Mouse (Mus musculus) hindbrain, postnatal 0 days (tissue): Measurements from ENCODE around the gene Pigw. TPM values are rescaled to one million over a fixed set of nuclear protein-coding genes. Genes with fewer than 3 reads are reported as not detected.
"Not testable (repeated sequence)": the region's sequence is repeated elsewhere in the genome, so short reads cannot be mapped to it uniquely, and the experiment has no call there.

Experiments
- ATAC-seq: fragments of 200-750 bp; cut with Nextera tagmentation; 2 replicates; pipeline ENCODE4 v1.8.0; 2017; ENCODE audit warnings: mild to moderate bottlenecking, moderate TSS enrichment, moderate library complexity
- DNase-seq: peaks from one replicate; pipeline ENCODE4 v3.0.0-alpha.2; 2015; ENCODE audit warnings: low spot score
- H3K27ac ChIP-seq: fragments of 300-500 bp; sonication (generic); 2 replicates; pipeline ENCODE4 v1.5.1; 2014; ENCODE audit warnings: mild to moderate bottlenecking
- H3K27me3 ChIP-seq: fragments of 300-500 bp; sonication (generic); 2 replicates; pipeline ENCODE4 v1.6.1; 2014; ENCODE audit warnings: low read length, mixed read lengths; ENCODE audit not compliant: insufficient read depth
- H3K36me3 ChIP-seq: fragments of 300-500 bp; sonication (generic); 2 replicates; pipeline ENCODE4 v1.6.1; 2014; ENCODE audit warnings: low read length, mixed read lengths; ENCODE audit not compliant: insufficient read depth
- H3K4me1 ChIP-seq: fragments of 300-500 bp; sonication (generic); 2 replicates; pipeline ENCODE4 v1.6.1; 2014; ENCODE audit warnings: antibody characterized with exemption, low read length, mixed read lengths; ENCODE audit not compliant: insufficient read depth
- H3K4me2 ChIP-seq: fragments of 300-500 bp; sonication (generic); 2 replicates; pipeline ENCODE4 v1.6.1; 2014; ENCODE audit warnings: low read depth, mild to moderate bottlenecking, low read length, moderate library complexity, mixed read lengths
- H3K4me3 ChIP-seq: fragments of 300-500 bp; sonication (generic); 2 replicates; pipeline ENCODE4 v1.5.1; 2014; ENCODE audit warnings: low read length
- H3K9ac ChIP-seq: fragments of 300-500 bp; sonication (generic); replicated peaks from 2 replicates; pipeline ENCODE4 v1.6.1; 2014; ENCODE audit warnings: mild to moderate bottlenecking, low read length, moderate library complexity, mixed read lengths
- H3K9me3 ChIP-seq: fragments of 300-500 bp; sonication (generic); 2 replicates; pipeline ENCODE4 v1.6.1; 2016; ENCODE audit warnings: low read length, mixed read lengths
- CTCF ChIP-seq: IDR thresholded peaks from 2 replicates; pipeline ENCODE4 v1.5.1; 2016; ENCODE audit warnings: antibody characterized with exemption, control low read depth, low read depth
- WGBS: fragments of 180-500 bp; shearing (Covaris S2); extraction: QIAGEN DNeasy Blood & Tissue Kit; methylation state at CpG from one replicate; pipeline ENCODE4 v1.1.7; 2014; 5-methylcytosine and 5-hydroxymethylcytosine counted together
- polyA plus RNA-seq: library from polyadenylated mRNA; unstranded; fragments of >200 nt; fragmentation: Nextera tagmentation; extraction: Ambion mirVana; gene quantifications from 2 replicates; pipeline ENCODE4 v1.2.1, GENCODE M21; 2015
- total RNA-seq: library from RNA; depleted of rRNA; stranded (reverse); fragments of >200 nt; gene quantifications from 2 replicates; pipeline ENCODE4 v1.2.3, GENCODE M21; 2014

Pigw gene
- total and polyA plus RNA-seq, 2 experiments from 2014 or later = 1.6 to 1.9 TPM

GRCm38 (mm10) chr11:84880971-84881370 lies 886 bp upstream of the Pigw start:
- H3K27me3 ChIP-seq = no peaks in the 10 kb centered on the region
- DNase-seq (no peak), ATAC-seq (no peak)
- WGBS = 61% methylated on average over 9 of the region's 9 CpGs
- peak overlapping the region; percentile 67 for H3K4me3 ChIP-seq
- peak overlapping the region; percentile 82 for H3K9ac ChIP-seq
- H3K27ac ChIP-seq = peak overlapping the region; percentile 88
- peak overlapping the region; percentile 94 for H3K4me2 ChIP-seq
- H3K4me1 ChIP-seq = peaks cover 8% of the 10 kb centered on the region; the same call in 1 of the 2 replicates
- peaks cover 20% of the 10 kb centered on the region; the same call in 1 of the 2 replicates for H3K36me3 ChIP-seq
- TF ChIP-seq CTCF = no peak
- H3K9me3 ChIP-seq = no peaks in the 10 kb centered on the region

- H3K36me3 ChIP-seq = peaks cover 17% of the 10 kb centered on the region; the same call in 1 of the 2 replicates
- peak overlapping the region; percentile 94 for H3K4me2 ChIP-seq
- peaks cover 8% of the 10 kb centered on the region; the same call in 1 of the 2 replicates for H3K4me1 ChIP-seq
- peak overlapping the region; percentile 82 for H3K9ac ChIP-seq
- peak; percentile 52 for TF ChIP-seq CTCF
- DNase-seq (peak; percentile 62), ATAC-seq (peak; percentile 70)
- WGBS = 0% methylated on average over 24 of the region's 24 CpGs
- H3K27ac ChIP-seq = peak overlapping the region; percentile 88
- no peaks in the 10 kb centered on the region for H3K27me3 ChIP-seq
- H3K4me3 ChIP-seq = peak overlapping the region; percentile 67
- no peaks in the 10 kb centered on the region for H3K9me3 ChIP-seq
Observed at GRCm38 (mm10) chr11:84880465-84880961, 428 bp upstream of the Pigw start.

- 0 out of 2 replicates have a peak, but pooled peaks cover 5% of the 10 kb centered on the region for H3K36me3 ChIP-seq
- peak overlapping the region; percentile 67 for H3K4me3 ChIP-seq
- H3K9me3 ChIP-seq = no peaks in the 10 kb centered on the region
- DNase-seq (no peak), ATAC-seq (no peak)
- no peaks in the 10 kb centered on the region for H3K27me3 ChIP-seq
- peak overlapping the region; percentile 82 for H3K9ac ChIP-seq
- WGBS = 25% methylated on average over 6 of the region's 7 CpGs
- no peak for TF ChIP-seq CTCF
- peak overlapping the region; percentile 94 for H3K4me2 ChIP-seq
- H3K4me1 ChIP-seq = peaks cover 8% of the 10 kb centered on the region; the same call in 1 of the 2 replicates
- H3K27ac ChIP-seq = peak overlapping the region; percentile 88
Observed at GRCm38 (mm10) chr11:84879007-84879771, 896 bp downstream of the Pigw start.

- not testable (repeated sequence) for H3K4me2 ChIP-seq, H3K4me3 ChIP-seq, H3K27ac ChIP-seq, H3K4me1 ChIP-seq, H3K9me3 ChIP-seq, H3K9ac ChIP-seq, ATAC-seq, H3K27me3 ChIP-seq, H3K36me3 ChIP-seq, DNase-seq
- no CpG with 5 or more reads among the region's 1 CpGs for WGBS
Observed at GRCm38 (mm10) chr11:84876020-84876419, 4.1 kb downstream of the Pigw start.

- no peak for ATAC-seq
- Histone ChIP-seq H3K4me3 (no peak overlapping the region), H3K36me3 (no peaks in the 10 kb centered on the region), H3K27ac (no peak overlapping the region), H3K9me3 (no peaks in the 10 kb centered on the region), H3K27me3 (no peaks in the 10 kb centered on the region), H3K4me1 (0 out of 2 replicates have a peak, but pooled peaks cover 6% of the 10 kb centered on the region), H3K9ac (no peak overlapping the region), H3K4me2 (no peak overlapping the region)
- no peak for TF ChIP-seq CTCF
- WGBS = 81% methylated on average over 1 of the region's 1 CpGs
- no peak for DNase-seq
Observed at GRCm38 (mm10) chr11:84873042-84873833, 6.8 kb downstream of the Pigw start.

- TF ChIP-seq CTCF = no peak
- H3K9ac ChIP-seq = peak overlapping the region; percentile 97
- H3K36me3 ChIP-seq = no peaks in the 10 kb centered on the region
- H3K27me3 ChIP-seq = no peaks in the 10 kb centered on the region
- DNase-seq = no peak
- 0 out of 2 replicates have a peak, but pooled peaks cover 6% of the 10 kb centered on the region for H3K4me1 ChIP-seq
- peak overlapping the region; percentile 76 for H3K4me2 ChIP-seq
- peak overlapping the region; percentile 94 for H3K4me3 ChIP-seq
- ATAC-seq = no peak
- peak overlapping the region; percentile 100 for H3K27ac ChIP-seq
- no peaks in the 10 kb centered on the region for H3K9me3 ChIP-seq
- whole genome bisulfite sequencing = 75% methylated on average over 4 of the region's 4 CpGs
Observed at GRCm38 (mm10) chr11:84871548-84872069, 8.5 kb downstream of the Pigw start.
